Mouse (Mus musculus): ENCODE measurements around the gene Harbi1. TPM values are rescaled to one million over a fixed set of nuclear protein-coding genes. Genes with fewer than 3 reads are reported as not detected.
"Not testable (repeated sequence)": the region's sequence is repeated elsewhere in the genome, so short reads cannot be mapped to it uniquely, and the experiment has no call there.

Harbi1 gene
- total RNA-seq, 2 experiments from 2014 or later = 5.9 to 6.2 TPM

GRCm38 (mm10) chr2:91711256-91711925, 739 bp downstream of the Harbi1 start:
- intact Hi-C loops (cut with DNase I) = loop anchor here (2.0 kb wide), 1 partner anchor 19 kb away; the partner anchor contains the start of gene Ambra1

GRCm38 (mm10) chr2:91714921-91715320, 4.3 kb downstream of the Harbi1 start:
- intact Hi-C loops (cut with DNase I) = no loop called here
- no peak for DNase-seq (ENCODE audit: low spot score)

More at GRCm38 (mm10) chr2:91711256-91711925, 739 bp downstream of the Harbi1 start:
- DNase-seq (ENCODE audit: low spot score) = no peak

- intact Hi-C loops (cut with DNase I) = no loop called here
- no peak for DNase-seq (ENCODE audit: low spot score)
These were observed 7.6 kb downstream of the Harbi1 start for GRCm38 (mm10) chr2:91718276-91718675.

- intact Hi-C loops (cut with DNase I) = no loop called here
- no peak for DNase-seq (ENCODE audit: low spot score)
These were observed 12.7 kb downstream of the Harbi1 start for GRCm38 (mm10) chr2:91723382-91723781.

- no peak for DNase-seq (ENCODE audit: low spot score)
- intact Hi-C loops (cut with DNase I) = no loop called here
These were observed 13.3 kb downstream of the Harbi1 start for GRCm38 (mm10) chr2:91723951-91724350.

- intact Hi-C loops (cut with DNase I) = no loop called here
- no peak for DNase-seq (ENCODE audit: low spot score)
These were observed 14.1 kb downstream of the Harbi1 start for GRCm38 (mm10) chr2:91724716-91725115.

- intact Hi-C loops (cut with DNase I); DNase-seq (ENCODE audit: low spot score): not testable (repeated sequence)
These were observed 14.8 kb downstream of the Harbi1 start for GRCm38 (mm10) chr2:91725476-91725875.

GRCm38 (mm10) chr2:91727011-91727410, 16.4 kb downstream of the Harbi1 start:
- DNase-seq (ENCODE audit: low spot score) = no peak
- intact Hi-C loops (cut with DNase I) = no loop called here

- no peak for DNase-seq (ENCODE audit: low spot score)
- intact Hi-C loops (cut with DNase I) = no loop called here
These were observed 18.9 kb downstream of the Harbi1 start for GRCm38 (mm10) chr2:91729571-91729970.

GRCm38 (mm10) chr2:91729971-91730821, 19.5 kb downstream of the Harbi1 start, which contains the start of gene Ambra1:
TSS of gene Ambra1 (plus strand) at chr2:91730134.
- peak; percentile 67 for DNase-seq (ENCODE audit: low spot score)
- intact Hi-C loops (cut with DNase I) = loop anchor here (2.0 kb wide), 1 partner anchor 19 kb away; the partner anchor contains the start of genes Atg13 and Harbi1

GRCm38 (mm10) chr2:91735221-91735620, 24.6 kb downstream of the Harbi1 start:
- intact Hi-C loops (cut with DNase I) = no loop called here
- no peak for DNase-seq (ENCODE audit: low spot score)

GRCm38 (mm10) chr2:91739586-91739985, 28.9 kb downstream of the Harbi1 start:
- DNase-seq (ENCODE audit: low spot score) = no peak
- intact Hi-C loops (cut with DNase I) = no loop called here

- intact Hi-C loops (cut with DNase I) = no loop called here
- DNase-seq (ENCODE audit: low spot score) = no peak
These were observed 34.0 kb downstream of the Harbi1 start for GRCm38 (mm10) chr2:91744686-91745085.

GRCm38 (mm10) chr2:91749811-91750261, 39.2 kb downstream of the Harbi1 start:
- peak; percentile 50 for DNase-seq (ENCODE audit: low spot score)
- intact Hi-C loops (cut with DNase I) = no loop called here

Other genes starting within 250 kb of the Harbi1 start
- gene Ckap5, start 184.1 kb upstream of the Harbi1 start, total RNA-seq (2021) = 10 to 100 TPM; 45.0 to 49.6 TPM
- not detected for gene F2, start 74.4 kb upstream of the Harbi1 start, total RNA-seq (2021)
- 1 to 10 TPM; 5.2 to 5.7 TPM for gene Zfp408, start 61.1 kb upstream of the Harbi1 start, total RNA-seq (2021)
- gene Arhgap1, start 61.0 kb upstream of the Harbi1 start, total RNA-seq (2021) = 10 to 100 TPM; 24.7 to 27.7 TPM
- 10 to 100 TPM; 39.2 to 48.4 TPM for gene Atg13, start 276 bp upstream of the Harbi1 start, total RNA-seq (2021)
- 10 to 100 TPM; 14.5 to 16.8 TPM for gene Ambra1, start 19.3 kb downstream of the Harbi1 start, total RNA-seq (2021)
- gene Chrm4, start 216.4 kb downstream of the Harbi1 start, total RNA-seq (2021) = not detected
- gene Mdk, start 221.4 kb downstream of the Harbi1 start, total RNA-seq (2021) = 1 to 10 TPM; 4.4 TPM
- not detected for gene Gm9821, start 234.9 kb downstream of the Harbi1 start, total RNA-seq (2021)